Mouse (Mus musculus): Measurements from ENCODE around the gene Gm47985.
"Not testable (repeated sequence)": the region's sequence is repeated elsewhere in the genome, so short reads cannot be mapped to it uniquely, and the experiment has no call there.

Gm47985 gene

DNA sequence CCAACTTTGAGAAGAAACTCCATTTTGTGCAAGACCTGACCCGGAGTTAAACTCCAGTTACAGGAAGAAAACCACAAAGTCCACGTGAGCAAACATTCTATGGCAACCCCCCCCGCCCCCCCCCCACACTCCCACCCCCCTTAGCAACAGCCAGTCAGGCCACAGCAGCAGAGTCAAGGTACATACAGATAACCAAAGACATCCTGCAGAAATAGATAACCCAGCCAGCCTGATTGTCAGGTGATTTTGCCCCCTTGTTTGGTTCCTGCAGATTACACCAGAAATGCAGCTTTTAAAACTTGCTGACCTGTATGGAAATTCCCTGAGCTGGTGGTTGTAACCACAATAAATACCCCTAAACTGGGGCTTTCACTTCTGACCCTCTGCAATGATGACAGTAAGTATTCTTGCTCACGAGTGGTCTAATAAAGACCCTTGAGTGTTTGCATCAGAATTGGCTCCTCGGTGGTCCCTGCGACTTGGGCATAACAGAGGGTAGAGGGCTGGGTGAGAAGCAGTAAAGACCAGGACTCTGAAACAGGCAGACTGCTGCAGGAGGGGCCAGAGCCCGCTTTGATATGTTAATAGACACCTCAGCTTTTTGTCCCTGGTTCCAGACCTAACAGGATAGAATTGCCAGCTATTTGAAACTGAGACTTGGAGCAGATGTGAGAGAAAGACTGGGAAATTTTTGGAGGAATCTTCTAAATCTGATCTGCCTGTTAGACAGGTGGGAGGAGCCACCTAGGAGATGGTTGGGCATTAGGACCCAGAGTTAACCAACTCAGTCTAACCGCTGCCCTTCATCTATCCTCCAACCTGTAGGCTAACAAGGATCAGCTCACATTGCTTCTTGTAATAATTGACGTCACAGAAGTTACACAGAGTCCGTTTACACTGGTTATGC lies 5.1 kb upstream of the Gm47985 start:
- peak; percentile 55 for DNase-seq (ENCODE audit: extremely low spot score)

DNA sequence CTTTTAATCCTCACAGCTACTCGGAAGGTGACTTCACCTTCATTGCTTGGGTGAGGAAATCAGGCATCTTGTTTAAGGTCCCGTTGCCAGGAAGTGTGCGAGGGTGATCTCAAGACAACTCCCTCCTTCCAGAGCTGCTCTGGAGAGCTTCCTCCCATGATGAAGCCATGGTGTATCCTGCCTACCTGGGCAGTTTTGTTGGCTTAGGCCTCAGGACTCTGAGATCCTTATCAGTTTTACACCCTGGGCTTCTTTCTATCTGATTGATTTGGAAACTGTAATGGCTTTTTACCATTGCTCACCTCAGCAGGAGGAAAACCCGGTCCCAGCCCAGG lies 4.4 kb upstream of the Gm47985 start:
- no peak for DNase-seq (ENCODE audit: extremely low spot score)

DNA sequence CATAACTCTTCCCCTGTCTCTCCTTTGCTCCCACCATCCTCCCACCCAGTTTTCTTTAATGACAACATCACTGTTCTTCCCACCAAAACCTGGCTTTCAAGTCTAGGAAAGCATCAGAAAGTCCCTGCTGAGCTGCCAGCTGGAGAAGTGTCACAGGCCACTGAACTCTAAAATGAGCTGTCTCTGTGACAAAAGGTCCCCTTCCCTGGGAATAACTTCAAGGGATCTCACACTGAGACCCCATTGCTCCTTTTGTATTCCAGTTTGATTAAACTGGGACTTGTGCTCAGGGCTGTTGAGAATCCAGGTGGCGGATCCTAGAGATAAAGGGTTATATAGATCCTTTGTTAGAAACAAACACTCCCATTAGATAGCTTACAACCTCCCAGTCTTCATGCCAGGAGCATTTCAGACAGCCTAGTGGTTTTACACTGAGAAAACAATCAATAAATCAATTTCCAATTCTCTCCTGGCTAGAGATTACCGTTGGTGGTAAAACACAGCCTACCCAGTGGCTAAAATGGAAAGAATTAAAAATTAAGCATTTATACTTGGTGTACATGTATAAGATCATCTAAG lies 3.7 kb upstream of the Gm47985 start:
- peak; percentile 42 for DNase-seq (ENCODE audit: extremely low spot score)

DNA sequence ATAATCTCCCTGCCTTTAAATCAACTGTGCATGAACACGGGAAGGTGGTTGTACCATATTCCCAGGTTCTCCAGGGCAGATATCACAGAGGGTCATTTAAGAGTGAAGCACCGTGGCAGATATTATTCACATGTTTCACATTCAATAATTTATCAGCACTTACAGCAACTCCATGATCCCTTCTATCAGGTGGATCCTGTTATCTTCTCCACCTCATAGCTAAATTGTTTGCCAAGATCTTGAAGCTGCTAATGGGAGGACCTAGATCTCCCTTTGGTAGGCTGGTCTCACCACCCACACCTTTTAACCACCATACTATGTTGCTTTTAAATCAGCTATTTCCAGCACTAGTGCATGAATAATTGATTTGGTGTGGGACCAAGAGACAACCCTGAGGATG lies 2.2 kb upstream of the Gm47985 start:
- DNase-seq (ENCODE audit: extremely low spot score) = no peak

DNA sequence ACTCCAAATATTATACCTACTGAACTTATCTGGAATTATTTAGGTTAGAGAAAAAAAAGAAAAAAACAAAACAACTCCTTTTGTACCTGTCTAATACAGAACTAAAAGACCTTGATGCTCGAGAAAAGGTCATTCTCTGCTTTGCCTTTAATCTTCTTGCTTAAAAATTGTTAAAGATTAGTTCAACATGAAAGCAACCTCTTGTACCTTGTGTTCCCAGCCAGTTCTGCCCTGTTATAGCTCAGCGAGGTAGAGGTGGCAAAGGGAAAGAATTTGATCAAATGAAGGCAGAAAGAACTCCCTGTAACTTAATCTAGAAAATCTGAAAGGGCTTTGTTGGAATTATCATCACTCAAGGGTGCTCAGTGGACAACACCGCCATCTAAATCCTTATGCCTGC lies 3.8 kb downstream of the Gm47985 start:
- not testable (repeated sequence) for DNase-seq (ENCODE audit: extremely low spot score)

DNA sequence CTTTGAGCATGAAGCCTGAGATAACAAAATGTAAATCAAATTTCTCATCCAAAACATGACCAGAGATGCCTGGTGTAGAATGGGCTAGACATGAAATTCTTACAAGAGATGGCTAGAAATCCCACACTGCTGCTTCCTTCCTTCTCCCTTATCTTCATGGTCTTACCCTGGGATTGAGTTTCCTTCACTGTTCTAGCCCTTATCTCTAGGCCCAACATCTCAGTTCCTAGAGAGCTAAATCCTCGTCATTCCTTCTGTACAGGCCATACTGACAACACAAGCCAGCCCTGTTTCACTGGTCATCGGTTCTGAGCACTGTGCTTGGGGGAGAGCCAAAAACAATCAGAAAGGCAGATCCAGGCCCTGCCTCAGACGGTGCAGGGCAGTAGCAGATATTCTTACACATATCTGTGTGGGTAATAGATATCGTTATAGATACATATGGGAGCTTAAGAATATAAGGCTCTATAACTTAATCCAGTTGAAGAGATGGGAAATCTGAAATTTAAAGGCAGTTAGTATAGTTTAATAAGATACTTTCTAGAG lies 4.6 kb downstream of the Gm47985 start:
- not testable (repeated sequence) for DNase-seq (ENCODE audit: extremely low spot score)

DNA sequence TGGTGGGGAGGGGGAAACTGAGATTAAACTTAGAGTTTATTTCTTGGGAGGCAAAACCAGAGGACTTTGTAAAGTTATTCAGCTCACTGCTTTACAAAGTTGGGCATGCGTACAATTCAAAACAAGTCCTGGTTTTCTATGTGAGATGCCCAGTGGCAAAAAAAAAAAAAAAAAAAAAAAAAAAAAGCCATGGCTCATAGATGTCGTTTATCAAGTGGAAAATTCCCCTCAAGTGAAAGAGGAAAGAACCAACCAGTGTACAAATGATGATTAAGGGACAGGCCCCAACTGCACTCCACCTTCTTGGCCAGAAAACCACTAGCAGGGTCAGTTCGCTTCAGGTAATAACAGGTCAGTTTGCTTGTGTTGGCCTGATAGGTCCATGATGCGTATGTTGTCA lies 6.1 kb downstream of the Gm47985 start:
- DNase-seq (ENCODE audit: extremely low spot score) = no peak

DNA sequence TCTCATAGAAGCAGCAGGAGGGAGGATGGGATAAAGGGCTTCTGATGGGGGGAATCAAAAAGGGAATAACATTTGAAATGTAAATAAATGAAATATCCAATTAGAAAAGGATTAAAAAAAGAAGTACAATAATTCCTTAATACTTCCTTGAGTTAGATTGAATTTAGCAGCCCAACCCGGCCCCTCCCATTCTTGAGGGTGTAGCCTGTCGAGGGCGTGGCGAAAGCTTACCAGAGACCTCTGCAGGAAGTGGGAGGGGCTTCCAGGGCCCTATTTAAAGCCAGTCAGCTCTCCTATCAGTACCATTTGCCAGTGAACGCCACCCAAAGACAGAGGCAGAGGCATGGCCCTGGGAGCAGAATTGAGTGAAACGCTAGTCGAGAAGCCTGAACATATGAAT lies 9.7 kb downstream of the Gm47985 start, which contains the start of gene Gm8947:
Gene Gm8947 (plus strand): TSS at position 302 of the 400 bp plus-strand sequence.
- not testable (repeated sequence) for DNase-seq (ENCODE audit: extremely low spot score)

DNA sequence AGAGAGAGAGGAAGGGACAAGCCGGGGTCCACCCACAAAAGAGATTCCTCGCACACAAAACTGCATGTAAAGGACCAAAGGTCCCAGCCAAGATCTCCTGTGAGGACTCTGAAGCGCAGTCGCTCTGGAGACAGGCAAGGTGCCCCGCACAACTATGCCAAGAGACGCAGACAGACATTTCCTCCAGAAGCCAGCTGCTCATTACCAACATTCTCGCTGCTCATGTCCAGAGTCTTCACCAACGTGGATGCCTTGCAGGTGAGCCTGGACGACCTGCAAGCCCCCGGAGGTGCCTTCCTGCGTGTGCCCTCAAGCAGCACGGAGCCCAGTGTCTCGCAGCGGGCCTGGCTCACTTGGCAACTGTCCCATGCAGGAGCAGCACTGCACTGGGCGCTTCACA lies 10.4 kb downstream of the Gm47985 start:
- DNase-seq (ENCODE audit: extremely low spot score) = not testable (repeated sequence)

DNA sequence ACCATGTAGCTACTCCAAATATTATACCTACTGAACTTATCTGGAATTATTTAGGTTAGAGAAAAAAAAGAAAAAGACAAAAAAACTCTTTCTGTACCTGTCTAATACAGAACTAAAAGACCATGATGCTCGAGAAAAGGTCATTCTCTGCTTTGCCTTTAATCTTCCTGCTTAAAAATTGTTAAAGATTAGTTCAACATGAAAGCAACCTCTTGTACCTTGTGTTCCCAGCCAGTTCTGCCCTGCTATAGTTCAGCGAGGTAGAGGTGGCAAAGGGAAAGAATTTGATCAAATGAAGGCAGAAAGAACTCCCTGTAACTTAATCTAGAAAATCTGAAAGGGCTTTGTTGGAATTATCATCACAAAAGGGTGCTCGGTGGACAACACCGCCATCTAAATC lies 13.6 kb downstream of the Gm47985 start:
- DNase-seq (ENCODE audit: extremely low spot score) = not testable (repeated sequence)

DNA sequence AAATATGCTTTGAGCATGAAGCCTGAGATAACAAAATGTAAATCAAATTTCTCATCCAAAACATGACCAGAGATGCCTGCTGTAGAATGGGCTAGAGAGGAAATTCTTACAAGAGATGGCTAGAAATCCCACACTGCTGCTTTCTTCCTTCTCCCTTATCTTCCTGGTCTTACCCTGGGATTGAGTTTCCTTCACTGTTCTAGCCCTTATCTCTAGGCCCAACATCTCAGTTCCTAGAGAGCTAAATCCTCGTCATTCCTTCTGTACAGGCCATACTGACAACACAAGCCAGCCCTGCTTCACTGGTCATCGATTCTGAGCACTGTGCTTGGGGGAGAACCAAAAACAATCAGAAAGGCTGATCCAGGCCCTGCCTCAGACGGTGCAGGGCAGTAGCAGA lies 14.4 kb downstream of the Gm47985 start:
- not testable (repeated sequence) for DNase-seq (ENCODE audit: extremely low spot score)

DNA sequence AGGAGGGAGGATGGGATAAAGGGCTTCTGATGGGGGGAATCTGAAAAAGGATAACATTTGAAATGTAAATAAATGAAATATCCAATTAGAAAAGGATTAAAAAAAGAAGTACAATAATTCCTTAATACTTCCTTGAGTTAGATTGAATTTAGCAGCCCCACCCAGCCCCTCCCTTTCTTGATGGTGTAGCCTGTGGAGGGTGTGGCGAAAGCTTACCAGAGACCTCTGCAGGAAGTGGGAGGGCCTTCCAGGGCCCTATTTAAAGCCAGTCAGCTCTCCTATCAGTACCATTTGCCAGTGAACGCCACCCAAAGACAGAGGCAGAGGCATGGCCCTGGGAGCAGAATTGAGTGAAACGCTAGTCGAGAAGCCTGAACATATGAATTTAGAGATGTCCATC lies 15.8 kb downstream of the Gm47985 start, which contains the start of gene Gm47995:
Gene Gm47995 (plus strand): TSS at position 329 of the 400 bp plus-strand sequence.
- not testable (repeated sequence) for DNase-seq (ENCODE audit: extremely low spot score)

DNA sequence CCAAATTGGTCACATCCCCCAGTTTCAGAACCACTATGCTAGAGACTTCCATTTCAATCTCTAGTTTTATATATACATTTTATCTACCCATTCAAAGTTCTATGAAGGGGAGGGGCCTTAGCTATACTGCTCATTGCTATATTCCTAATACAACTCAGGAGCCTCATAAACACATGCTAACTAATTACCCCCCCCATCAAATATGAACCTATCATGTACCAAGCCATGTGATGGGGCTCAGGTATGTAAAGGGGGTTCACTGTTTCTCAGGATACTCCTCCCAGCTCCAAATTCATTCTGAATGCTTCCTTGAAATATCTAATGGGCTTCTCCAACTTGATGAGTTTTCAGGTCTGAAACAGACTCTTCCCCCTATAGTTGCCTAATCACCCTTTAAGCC lies 18.3 kb downstream of the Gm47985 start:
- not testable (repeated sequence) for DNase-seq (ENCODE audit: extremely low spot score)

DNA sequence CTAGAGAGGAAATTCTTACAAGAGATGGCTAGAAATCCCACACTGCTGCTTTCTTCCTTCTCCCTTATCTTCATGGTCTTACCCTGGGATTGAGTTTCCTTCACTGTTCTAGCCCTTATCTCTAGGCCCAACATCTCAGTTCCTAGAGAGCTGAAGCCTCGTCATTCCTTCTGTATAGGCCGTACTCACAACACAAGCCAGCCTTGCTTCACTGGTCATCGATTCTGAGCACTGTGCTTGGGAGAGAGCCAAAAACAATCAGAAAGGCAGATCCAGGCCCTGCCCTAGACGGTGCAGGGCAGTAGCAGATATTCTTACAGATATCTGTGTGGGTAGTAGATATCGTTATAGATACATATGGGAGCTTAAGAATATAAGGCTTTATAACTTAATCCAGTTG lies 20.4 kb downstream of the Gm47985 start:
- DNase-seq (ENCODE audit: extremely low spot score) = not testable (repeated sequence)

DNA sequence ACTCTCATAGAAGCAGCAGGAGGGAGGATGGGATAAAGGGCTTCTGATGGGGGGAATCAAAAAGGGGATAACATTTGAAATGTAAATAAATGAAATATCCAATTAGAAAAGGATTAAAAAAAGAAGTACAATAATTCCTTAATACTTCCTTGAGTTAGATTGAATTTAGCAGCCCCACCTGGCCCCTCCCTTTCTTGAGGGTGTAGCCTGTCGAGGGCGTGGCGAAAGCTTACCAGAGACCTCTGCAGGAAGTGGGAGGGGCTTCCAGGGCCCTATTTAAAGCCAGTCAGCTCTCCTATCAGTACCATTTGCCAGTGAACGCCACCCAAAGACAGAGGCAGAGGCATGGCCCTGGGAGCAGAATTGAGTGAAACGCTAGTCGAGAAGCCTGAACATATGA lies 21.5 kb downstream of the Gm47985 start, which contains the start of gene 3110040M04Rik:
Gene 3110040M04Rik (plus strand): TSS at position 304 of the 400 bp plus-strand sequence.
- DNase-seq (ENCODE audit: extremely low spot score) = not testable (repeated sequence)

DNA sequence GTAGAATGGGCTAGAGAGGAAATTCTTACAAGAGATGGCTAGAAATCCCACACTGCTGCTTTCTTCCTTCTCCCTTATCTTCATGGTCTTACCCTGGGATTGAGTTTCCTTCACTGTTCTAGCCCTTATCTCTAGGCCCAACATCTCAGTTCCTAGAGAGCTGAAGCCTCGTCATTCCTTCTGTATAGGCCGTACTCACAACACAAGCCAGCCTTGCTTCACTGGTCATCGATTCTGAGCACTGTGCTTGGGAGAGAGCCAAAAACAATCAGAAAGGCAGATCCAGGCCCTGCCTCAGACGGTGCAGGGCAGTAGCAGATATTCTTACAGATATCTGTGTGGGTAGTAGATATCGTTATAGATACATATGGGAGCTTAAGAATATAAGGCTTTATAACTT lies 26.2 kb downstream of the Gm47985 start:
- DNase-seq (ENCODE audit: extremely low spot score) = not testable (repeated sequence)

DNA sequence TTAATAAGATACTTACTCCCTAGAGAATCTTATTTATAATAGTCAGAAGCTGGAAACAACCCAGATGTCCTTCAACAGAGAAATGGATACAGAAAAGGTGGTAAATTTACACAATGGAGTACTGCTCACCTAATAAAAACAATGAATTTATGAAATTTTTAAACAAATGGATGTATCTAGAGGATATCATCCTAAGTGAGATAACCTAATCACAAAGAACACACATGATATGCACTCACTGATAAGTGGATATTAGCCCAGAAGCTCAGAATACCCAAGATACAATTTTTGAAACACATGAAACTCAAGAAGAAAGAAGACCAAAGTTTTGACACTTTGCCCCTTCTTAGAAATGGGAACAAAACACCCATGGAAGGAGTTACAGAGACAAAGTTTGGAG lies 26.6 kb downstream of the Gm47985 start:
- not testable (repeated sequence) for DNase-seq (ENCODE audit: extremely low spot score)

DNA sequence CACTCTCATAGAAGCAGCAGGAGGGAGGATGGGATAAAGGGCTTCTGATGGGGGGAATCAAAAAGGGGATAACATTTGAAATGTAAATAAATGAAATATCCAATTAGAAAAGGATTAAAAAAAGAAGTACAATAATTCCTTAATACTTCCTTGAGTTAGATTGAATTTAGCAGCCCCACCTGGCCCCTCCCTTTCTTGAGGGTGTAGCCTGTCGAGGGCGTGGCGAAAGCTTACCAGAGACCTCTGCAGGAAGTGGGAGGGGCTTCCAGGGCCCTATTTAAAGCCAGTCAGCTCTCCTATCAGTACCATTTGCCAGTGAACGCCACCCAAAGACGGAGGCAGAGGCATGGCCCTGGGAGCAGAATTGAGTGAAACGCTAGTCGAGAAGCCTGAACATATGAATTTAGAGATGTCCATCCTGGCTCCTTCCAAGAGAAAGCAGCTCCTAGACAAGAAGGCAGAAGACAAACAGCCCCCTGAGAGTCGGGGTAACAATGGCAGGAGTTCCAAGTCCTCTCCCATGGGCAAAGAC lies 27.6 kb downstream of the Gm47985 start, which contains the start of gene Gm47996:
Gene Gm47996 (plus strand): TSS at position 308 of the 532 bp plus-strand sequence.
- not testable (repeated sequence) for DNase-seq (ENCODE audit: extremely low spot score)

DNA sequence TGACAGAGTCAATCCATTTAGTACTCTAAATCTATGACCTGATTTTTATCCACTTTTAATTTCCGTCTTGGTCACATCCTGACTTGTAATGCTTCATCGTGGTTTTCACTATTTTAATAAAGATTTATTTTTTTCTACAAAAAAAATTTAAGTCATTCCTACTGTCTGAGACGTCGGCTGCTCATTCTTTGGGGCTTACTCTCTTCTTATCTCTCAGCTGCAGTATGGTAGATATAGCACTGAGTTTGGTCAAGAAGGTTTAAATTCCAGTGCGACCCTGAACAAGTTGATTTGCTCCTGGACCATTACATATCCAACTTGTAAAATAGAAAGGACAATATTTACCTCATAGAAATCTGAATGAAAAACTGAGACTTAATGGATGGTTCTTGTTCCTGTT lies 29.3 kb downstream of the Gm47985 start:
- DNase-seq (ENCODE audit: extremely low spot score) = not testable (repeated sequence)

DNA sequence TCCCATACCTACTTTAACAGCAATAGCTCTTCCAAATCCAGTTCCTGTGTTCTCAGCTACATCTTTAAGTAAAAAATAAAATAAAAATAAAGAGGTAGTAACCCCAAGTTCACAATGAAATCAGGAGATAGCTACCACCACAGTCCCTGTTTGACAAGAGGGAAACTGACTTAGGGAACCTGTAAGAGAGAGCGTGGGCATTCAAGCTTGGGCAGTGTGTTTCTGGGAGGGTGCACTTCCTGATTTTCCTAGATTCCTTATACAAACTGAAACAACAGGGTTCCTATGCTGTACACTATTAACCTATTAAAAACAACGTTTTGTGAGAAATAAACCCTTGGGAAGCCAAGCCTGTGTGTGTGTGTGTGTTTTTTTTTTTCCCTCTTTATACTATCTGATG lies 32.5 kb downstream of the Gm47985 start:
- no peak for DNase-seq (ENCODE audit: extremely low spot score)

DNA sequence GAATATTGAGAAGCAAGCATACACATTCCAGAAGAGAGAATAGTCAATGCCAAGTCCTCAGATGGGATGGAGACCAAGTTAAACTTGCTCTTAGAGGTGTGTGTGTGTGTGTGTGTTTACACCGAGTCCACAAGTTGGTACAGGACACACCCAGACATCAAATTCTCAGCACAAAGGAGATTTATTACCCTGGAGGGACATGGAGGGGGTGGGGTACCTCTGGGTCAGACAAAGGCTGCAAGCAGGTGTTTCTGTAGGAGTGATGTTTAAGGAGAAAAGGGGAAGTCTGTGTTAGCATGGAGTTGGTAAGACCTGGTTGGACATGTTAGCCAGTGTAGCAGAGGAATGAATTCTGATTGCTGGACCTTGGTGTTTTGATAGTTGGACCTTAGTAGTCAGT lies 33.6 kb downstream of the Gm47985 start:
- DNase-seq (ENCODE audit: extremely low spot score) = no peak

DNA sequence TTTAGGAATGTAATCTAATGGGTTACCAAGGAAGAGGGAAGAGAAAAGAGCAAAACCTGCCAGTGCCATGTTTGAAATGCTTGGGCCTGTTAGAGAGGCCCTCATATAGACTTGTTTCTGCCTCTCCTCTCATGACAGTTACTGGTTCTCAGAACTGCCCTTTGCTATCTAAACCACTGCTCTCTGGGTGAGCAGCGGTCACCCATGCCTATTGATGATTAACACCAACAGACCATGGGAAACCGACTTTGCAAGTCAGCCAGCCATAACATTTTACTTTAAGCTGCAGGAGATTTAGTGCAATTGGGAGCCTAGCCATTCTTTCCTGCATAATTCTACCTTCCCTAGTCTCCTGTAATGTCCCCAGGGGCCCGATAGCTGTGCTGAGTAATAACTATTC lies 34.1 kb downstream of the Gm47985 start:
- no peak for DNase-seq (ENCODE audit: extremely low spot score)
